Mouse (Mus musculus) stomach, embryonic 14.5 days (tissue): ENCODE data around the gene Ppp1r11. TPM values are rescaled to one million over a fixed set of nuclear protein-coding genes. Genes with fewer than 3 reads are reported as not detected.

Experiments used
- ATAC-seq: fragments of 200-750 bp; cut with Nextera tagmentation; 2 replicates; pipeline ENCODE4 v1.8.0; 2017; ENCODE audit warnings: low read depth, moderate TSS enrichment; ENCODE audit not compliant: insufficient number of reproducible peaks, insufficient read depth, low FRiP score
- H3K27ac ChIP-seq: fragments of 300-500 bp; sonication (generic); 2 replicates; pipeline ENCODE4 v1.5.1; 2014; ENCODE audit warnings: mild to moderate bottlenecking, low read length, moderate library complexity, mixed read lengths
- H3K27me3 ChIP-seq: fragments of 300-500 bp; sonication (generic); 2 replicates; pipeline ENCODE4 v1.6.1; 2014; ENCODE audit warnings: low read length, control low read depth, mixed read lengths; ENCODE audit not compliant: control insufficient read depth, insufficient read depth
- H3K36me3 ChIP-seq: fragments of 300-500 bp; sonication (generic); 2 replicates; pipeline ENCODE4 v1.6.1; 2014; ENCODE audit warnings: mild to moderate bottlenecking, control low read depth, low read length, moderate library complexity, mixed read lengths; ENCODE audit not compliant: control insufficient read depth, insufficient read depth
- H3K4me1 ChIP-seq: fragments of 300-500 bp; sonication (generic); 2 replicates; pipeline ENCODE4 v1.6.1; 2014; ENCODE audit warnings: low read length, control low read depth, mixed read lengths; ENCODE audit not compliant: control insufficient read depth, insufficient read depth
- H3K4me2 ChIP-seq: fragments of 300-500 bp; sonication (generic); replicated peaks from 2 replicates; pipeline ENCODE4 v1.6.1; 2014; ENCODE audit warnings: low read depth, low read length, control low read depth
- H3K4me3 ChIP-seq: fragments of 300-500 bp; sonication (generic); 2 replicates; pipeline ENCODE4 v1.5.1; 2014; ENCODE audit warnings: low read depth, low read length, control low read depth
- H3K9ac ChIP-seq: fragments of 300-500 bp; sonication (generic); replicated peaks from 2 replicates; pipeline ENCODE4 v1.6.1; 2014; ENCODE audit warnings: low read depth, mild to moderate bottlenecking, control low read depth, low read length, moderate library complexity, mixed read lengths
- H3K9me3 ChIP-seq: fragments of 300-500 bp; sonication (generic); 2 replicates; pipeline ENCODE4 v1.6.1; 2016; ENCODE audit warnings: low read depth, low read length, control low read depth; ENCODE audit not compliant: control insufficient read depth
- WGBS: fragments of 180-500 bp; shearing (Covaris S2); extraction: QIAGEN DNeasy Blood & Tissue Kit; methylation state at CpG from one replicate; pipeline ENCODE4 v1.1.7; 2014; 5-methylcytosine and 5-hydroxymethylcytosine counted together
- polyA plus RNA-seq: library from polyadenylated mRNA; unstranded; fragments of >200 nt; fragmentation: Nextera tagmentation; extraction: Ambion mirVana; gene quantifications from 2 replicates; pipeline ENCODE4 v1.2.1, GENCODE M21; 2014

Ppp1r11 gene
- polyA plus RNA-seq, 1 experiment from 2014 or later, result 120 TPM

- no peaks in the 10 kb centered on the region for H3K36me3 ChIP-seq
- no peak overlapping the region for H3K9ac ChIP-seq
- 65% methylated on average over 2 of the region's 2 CpGs for WGBS
- no peak overlapping the region for H3K27ac ChIP-seq
- H3K4me2 ChIP-seq, result no peak overlapping the region
- ATAC-seq, result no peak
- H3K9me3 ChIP-seq, result no peaks in the 10 kb centered on the region
- H3K4me3 ChIP-seq, result no peak overlapping the region
- peaks cover 9% of the 10 kb centered on the region; the same call in 1 of the 2 replicates for H3K27me3 ChIP-seq
- no peaks in the 10 kb centered on the region for H3K4me1 ChIP-seq
Measured at GRCm38 (mm10) chr17:36938056-36938455, 13.5 kb downstream of the Ppp1r11 start.

GRCm38 (mm10) chr17:36931806-36932205, 19.7 kb downstream of the Ppp1r11 start:
- Histone ChIP-seq H3K4me3 (no peak overlapping the region), H3K4me2 (no peak overlapping the region), H3K9me3 (no peaks in the 10 kb centered on the region), H3K4me1 (no peaks in the 10 kb centered on the region), H3K9ac (no peak overlapping the region), H3K27ac (no peak overlapping the region), H3K36me3 (no peaks in the 10 kb centered on the region), H3K27me3 (no peaks in the 10 kb centered on the region)
- no peak for ATAC-seq
- WGBS, result 53% methylated on average over 2 of the region's 2 CpGs

GRCm38 (mm10) chr17:36931130-36931529, 20.4 kb downstream of the Ppp1r11 start:
- Histone ChIP-seq H3K36me3 (no peaks in the 10 kb centered on the region), H3K9me3 (no peaks in the 10 kb centered on the region), H3K4me3 (no peak overlapping the region), H3K4me2 (no peak overlapping the region), H3K27me3 (no peaks in the 10 kb centered on the region), H3K9ac (no peak overlapping the region), H3K4me1 (no peaks in the 10 kb centered on the region), H3K27ac (no peak overlapping the region)
- 81% methylated on average over 4 of the region's 4 CpGs for WGBS
- no peak for ATAC-seq

- no peaks in the 10 kb centered on the region for H3K4me1 ChIP-seq
- 70% methylated on average over 6 of the region's 6 CpGs for WGBS
- H3K9me3 ChIP-seq, result no peaks in the 10 kb centered on the region
- H3K27ac ChIP-seq, result no peak overlapping the region
- ATAC-seq, result no peak
- no peaks in the 10 kb centered on the region for H3K27me3 ChIP-seq
- H3K36me3 ChIP-seq, result no peaks in the 10 kb centered on the region
- H3K4me3 ChIP-seq, result no peak overlapping the region
- H3K9ac ChIP-seq, result no peak overlapping the region
- no peak overlapping the region for H3K4me2 ChIP-seq
Measured at GRCm38 (mm10) chr17:36930233-36930632, 21.3 kb downstream of the Ppp1r11 start.

- no peak overlapping the region for H3K4me3 ChIP-seq
- ATAC-seq, result no peak
- H3K4me2 ChIP-seq, result no peak overlapping the region
- no peaks in the 10 kb centered on the region for H3K9me3 ChIP-seq
- H3K4me1 ChIP-seq, result no peaks in the 10 kb centered on the region
- no peak overlapping the region for H3K27ac ChIP-seq
- 70% methylated on average over 12 of the region's 12 CpGs for WGBS
- no peak overlapping the region for H3K9ac ChIP-seq
- no peaks in the 10 kb centered on the region for H3K27me3 ChIP-seq
- H3K36me3 ChIP-seq, result no peaks in the 10 kb centered on the region
Measured at GRCm38 (mm10) chr17:36929236-36929932, 22.2 kb downstream of the Ppp1r11 start.

DNA sequence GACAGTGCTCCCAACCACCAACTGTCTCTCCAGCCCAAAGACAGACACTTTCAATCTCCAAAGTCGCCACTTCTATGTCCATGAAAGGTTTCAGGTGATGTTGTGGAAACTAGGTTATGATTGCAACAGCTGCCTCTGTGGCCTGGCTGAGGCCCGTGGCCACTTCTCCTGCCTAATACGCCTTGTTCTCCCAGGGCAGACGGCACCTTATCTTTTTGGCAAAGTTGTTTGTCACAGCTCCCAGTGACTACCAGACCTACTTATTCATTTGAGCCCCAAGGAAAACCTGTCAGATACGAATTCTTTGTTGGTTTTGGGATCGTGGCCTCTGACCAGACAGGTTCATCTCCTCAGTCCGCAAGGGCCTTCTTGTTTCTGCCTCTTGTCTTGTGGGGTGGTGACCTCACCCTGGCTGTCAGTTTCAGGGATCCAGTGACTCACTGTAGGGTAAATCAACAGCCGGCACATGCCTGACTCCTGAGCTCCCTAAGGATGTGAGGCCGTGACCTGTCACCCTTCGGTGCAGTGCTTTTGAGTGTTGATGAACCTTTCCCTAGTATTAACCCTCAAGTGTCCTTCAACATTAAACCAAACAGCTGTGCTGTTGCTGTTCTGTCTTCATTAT, 23.9 kb downstream of the Ppp1r11 start:
- WGBS, result 26% methylated on average over 10 of the region's 10 CpGs
- ATAC-seq, result no peak

DNA sequence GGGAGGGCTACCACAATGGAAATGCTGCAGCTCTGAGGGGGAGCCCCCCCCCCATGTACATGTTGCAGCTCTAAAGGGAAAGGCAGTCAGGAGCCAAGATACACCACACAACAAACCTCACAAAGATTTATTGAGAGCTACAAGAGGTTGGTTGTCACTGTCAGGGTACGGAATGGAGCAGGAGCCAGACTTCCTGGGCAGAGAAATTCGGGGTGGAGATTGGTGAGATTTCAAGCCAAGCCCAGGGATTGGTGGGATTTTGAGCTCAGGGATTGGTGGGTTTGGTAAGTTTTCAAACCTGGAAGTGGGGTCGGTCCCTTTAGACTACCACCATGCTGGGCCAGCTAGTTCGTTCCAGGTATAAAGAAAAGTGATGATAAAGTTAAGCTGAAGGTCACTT, 28.1 kb downstream of the Ppp1r11 start:
- H3K9ac ChIP-seq, result no peak overlapping the region
- no peak overlapping the region for H3K27ac ChIP-seq
- no peak overlapping the region for H3K4me3 ChIP-seq
- no peaks in the 10 kb centered on the region for H3K4me1 ChIP-seq
- H3K4me2 ChIP-seq, result no peak overlapping the region
- WGBS, result 57% methylated on average over 4 of the region's 4 CpGs
- ATAC-seq, result no peak
- H3K36me3 ChIP-seq, result no peaks in the 10 kb centered on the region
- H3K27me3 ChIP-seq, result no peaks in the 10 kb centered on the region
- no peaks in the 10 kb centered on the region for H3K9me3 ChIP-seq

More for the DNA sequence above, 23.9 kb downstream of the Ppp1r11 start:
- Histone ChIP-seq H3K27ac (no peak overlapping the region), H3K9ac (no peak overlapping the region), H3K36me3 (no peaks in the 10 kb centered on the region), H3K4me3 (no peak overlapping the region), H3K4me1 (no peaks in the 10 kb centered on the region), H3K4me2 (no peak overlapping the region), H3K27me3 (no peaks in the 10 kb centered on the region), H3K9me3 (no peaks in the 10 kb centered on the region)

DNA sequence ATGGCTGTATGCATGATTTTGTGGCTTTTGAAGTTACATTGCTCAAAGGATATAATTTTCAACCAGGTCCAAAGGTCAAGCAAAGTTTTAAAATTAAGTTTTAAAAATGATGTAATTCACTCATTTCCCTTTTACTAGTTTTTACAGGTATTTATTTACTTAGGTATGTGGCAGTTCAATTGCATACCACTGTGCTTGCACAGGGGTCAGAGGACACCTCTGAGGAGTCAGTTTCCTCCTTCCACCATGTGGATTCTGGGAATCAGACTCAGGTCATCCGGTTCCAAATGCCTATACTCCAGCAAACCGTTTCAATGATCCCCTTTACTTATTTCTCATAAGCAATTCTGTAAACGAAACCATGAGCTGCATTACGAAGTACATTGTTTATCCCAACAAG, 28.8 kb downstream of the Ppp1r11 start:
- Histone ChIP-seq H3K4me1 (no peaks in the 10 kb centered on the region), H3K9ac (no peak overlapping the region), H3K4me3 (no peak overlapping the region), H3K9me3 (no peaks in the 10 kb centered on the region), H3K27me3 (no peaks in the 10 kb centered on the region), H3K36me3 (no peaks in the 10 kb centered on the region), H3K27ac (no peak overlapping the region), H3K4me2 (no peak overlapping the region)
- WGBS, result 79% methylated on average over 4 of the region's 4 CpGs
- ATAC-seq, result no peak
